Mouse (Mus musculus): Measurements from ENCODE around the gene Notch3.

GRCm38 (mm10) chr17:32121833-32122586 lies 44.6 kb downstream of the Notch3 start:
- TF ChIP-seq CTCF (conservative IDR thresholded peaks at IDR 0.05; ENCODE audit: low read length) = no peak
- no peak for TF ChIP-seq POU5F1 (IDR thresholded peaks at IDR 0.05; ENCODE audit: borderline replicate concordance, low read length)
